Mouse (Mus musculus) ovary, postnatal 10 days (tissue): Measurements from ENCODE around the gene Rps19bp1.

ENCODE experiments used
- DNase-seq: peaks from one replicate; pipeline ENCODE4 v3.0.0; 2022; ENCODE audit warnings: low spot score

The Rps19bp1 gene

DNA sequence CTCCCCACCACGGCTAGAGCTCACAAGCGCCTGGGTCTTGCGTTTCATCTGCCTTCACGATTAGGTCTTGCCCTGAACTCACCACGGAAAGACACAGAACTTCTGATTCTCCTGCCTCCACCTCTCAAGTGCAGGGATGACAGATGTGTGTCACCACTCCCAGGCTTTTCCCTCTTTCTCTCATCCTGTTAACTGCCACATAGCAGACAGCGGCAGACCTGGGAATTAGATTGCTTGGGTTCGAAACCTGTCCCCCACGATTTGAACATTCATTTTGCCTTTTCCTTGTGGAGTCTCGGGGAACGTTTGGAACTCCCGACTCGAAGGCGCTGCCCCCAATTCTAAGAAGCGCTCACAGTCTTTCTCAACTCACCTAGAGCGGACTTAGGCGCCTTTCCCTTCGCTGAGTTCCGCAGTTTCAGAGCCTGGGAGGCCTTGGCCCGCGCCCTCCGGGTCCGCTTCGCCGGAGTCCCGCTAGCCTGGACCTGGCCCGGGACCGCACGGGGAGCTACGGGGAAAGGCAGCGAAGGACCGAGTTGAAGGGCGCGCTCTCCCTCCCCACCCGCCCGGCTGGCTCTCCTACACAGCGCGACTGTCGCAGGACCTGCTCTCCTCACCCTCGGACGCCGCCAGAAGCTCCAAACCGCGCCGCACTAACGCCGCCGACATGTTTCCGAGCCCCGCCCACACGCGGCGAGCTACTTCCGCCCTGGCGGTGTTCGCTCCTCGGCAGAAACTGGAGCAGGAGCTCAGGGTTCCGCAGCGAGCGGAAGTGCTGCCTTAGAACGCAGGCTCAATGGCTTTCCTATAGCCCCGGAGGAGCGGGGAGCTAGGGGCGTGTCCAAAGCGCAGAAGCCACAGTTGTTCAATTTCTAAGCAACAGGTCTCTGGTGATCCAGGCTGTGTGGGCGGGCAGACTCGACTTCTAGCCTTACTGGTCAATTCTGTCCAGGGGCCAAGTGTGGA, at the start of gene Rps19bp1:
Gene Rps19bp1, minus strand, starts transcription at position 706 of the 966 bp plus-strand sequence.
- DNase-seq, result peak; percentile 42

DNA sequence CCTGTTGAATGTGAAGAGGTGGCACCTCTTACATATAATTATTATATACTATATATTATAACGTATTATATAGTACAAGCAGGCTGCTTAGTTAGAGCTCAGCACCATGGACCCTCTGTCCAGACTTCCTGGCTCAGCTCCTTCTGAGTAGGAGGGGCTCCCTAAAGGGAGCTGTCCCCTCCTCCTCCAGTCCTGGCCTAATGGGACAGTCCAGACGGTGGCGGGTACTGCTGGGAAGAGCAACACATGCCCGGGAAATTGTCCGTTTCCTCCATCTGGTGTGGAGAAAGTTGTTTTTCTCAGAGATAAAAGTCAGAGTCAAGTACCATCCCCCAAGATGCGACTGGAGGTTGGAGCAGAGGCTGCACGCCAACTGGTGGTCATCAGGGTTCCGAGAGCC, 42.0 kb upstream of the Rps19bp1 start:
- no peak for DNase-seq

DNA sequence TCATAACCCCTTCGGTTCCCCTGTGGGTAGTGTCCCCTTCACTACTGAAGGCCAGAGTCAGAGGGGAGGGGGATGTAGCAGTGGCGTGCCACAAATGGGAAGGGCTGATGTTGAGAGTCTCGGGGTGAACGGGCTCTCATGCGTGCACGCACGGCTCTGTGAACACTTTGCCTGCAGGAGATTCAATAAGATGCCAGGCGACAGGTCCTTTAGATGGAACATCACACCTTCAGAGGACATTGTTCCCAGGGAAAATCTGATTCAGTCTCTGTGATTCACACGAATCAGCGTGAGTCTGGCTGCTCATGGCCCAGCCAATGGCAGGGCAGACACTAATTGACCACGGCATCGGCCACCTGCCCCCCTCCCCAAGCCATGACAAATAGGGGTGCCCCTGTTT, 40.1 kb upstream of the Rps19bp1 start:
- DNase-seq, result no peak

DNA sequence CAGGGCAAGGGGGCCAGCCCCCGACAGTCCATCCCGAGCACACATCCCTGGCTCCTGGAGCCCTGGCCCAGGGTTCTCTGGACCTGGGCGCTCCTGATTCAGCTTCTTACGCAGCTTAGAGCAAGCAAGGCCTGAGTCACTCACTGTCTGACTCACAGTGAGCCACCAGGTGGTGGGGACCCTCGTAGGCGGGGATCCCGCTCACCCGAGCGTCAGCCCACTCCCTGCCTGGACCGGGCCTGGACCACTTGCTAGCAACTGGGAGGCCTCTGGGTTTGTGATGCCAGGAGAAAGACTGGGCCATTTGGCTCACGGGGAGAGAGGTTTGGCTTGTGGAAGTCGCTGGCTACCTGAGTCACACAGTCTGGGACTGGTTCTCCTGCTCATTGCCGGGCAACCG, 39.7 kb upstream of the Rps19bp1 start:
- DNase-seq, result no peak

DNA sequence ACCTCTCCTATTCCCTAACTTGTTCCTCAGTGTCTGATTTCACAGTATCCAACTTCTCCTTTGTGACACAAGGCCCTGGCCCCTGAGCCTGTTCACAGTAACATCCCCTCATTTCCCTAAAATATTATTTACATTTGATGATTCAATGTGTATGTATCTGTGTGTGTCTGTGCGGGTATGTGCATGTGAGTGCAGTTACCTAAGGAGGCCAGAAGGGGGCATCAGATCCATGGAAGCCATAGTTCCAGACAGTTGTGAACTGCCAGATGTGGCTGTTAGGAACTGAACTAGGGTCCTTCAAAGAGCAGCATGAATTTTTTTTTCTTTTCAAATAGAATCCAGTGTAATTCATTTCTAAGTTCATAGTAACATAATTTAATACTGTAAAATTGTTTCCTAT, 33.0 kb upstream of the Rps19bp1 start:
- DNase-seq, result no peak

DNA sequence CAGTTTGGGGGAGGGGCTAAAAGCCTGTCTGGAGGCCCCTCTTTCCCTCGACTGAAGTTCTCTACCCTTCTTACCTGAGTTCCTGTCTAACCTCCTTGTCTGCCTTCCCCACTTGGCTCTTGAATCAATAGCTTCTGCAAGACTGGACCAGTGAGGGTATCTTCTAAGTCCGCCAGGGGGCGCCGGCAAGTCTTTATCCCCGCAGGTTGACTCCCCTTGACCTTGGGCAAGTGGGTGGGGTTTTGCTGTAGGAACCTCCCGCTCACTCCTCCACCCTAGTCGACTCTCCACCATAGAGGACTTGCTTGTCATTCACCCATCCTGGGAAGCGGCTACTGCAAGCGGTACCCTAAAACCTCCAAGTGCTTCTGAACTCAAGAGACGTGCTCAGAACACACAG, 25.3 kb upstream of the Rps19bp1 start:
- no peak for DNase-seq

DNA sequence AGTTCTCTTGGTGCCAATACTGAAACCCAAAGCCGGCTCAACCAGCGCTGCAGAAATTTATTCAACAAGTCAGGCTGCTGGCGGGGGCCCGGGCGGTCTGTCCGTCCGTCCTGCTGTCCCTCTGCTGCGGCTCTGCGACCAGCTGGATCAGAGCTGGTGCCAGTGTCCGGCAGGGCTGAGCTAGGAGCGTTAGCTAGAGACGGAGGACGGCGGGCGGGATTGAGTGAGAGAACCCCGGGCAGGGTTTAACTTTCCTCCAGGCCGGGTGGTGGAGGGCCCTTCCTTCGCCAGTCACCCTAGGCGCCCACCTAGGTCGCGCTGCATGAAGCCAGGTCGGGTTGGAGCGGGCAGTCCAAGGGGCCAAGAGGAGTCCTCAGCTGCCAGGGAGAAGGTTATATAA, 23.9 kb upstream of the Rps19bp1 start:
- no peak for DNase-seq

DNA sequence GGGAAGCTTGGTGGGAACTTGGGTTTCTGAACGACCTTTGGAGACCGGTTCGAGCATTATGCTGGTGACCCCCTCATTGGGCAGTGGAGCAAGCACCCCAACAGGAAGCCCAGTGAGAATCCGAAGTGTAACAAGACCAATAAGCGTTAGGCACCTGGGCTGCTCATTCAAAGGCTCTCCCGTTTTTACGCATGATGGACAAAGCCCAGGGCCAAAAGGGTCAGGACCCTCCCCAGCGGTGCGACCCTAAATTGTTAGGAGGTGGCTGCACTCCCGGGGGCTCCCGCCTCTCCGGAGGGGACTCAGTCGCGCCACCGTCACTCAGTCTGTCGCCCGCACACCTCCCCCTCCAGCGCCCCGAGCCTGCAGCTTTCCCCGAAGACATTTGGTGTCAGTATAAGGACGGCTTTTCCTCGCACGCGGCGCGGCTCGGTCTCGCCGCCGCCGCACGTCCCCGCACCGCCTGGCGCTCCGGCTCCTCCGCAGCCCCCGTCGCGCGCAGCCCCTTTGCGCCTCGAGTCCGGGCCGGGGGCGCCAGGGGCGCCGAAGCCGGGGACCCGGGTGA, 22.8 kb upstream of the Rps19bp1 start, which contains the start of gene Cacna1i:
Gene Cacna1i, plus strand, starts transcription at position 388 of the 565 bp plus-strand sequence.
- DNase-seq, result no peak

DNA sequence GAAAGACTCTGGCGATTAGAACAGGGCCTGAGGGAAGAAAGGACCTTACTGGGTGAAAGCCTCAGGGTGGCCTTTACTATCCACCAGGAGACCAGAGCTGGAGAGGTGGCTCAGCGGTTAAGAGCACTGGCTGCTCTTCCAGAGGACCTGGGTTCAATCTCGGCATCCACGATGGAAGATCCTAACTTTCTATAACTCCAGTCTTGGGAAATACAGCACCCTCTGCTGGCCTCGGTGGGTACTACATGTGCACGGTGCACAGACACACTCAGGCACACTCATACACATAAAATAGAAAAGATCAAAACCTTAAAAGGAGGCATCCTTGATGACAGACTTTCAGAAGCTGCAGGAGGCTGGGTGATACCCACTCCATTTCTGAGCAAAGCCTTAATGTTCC, 16.5 kb upstream of the Rps19bp1 start:
- no peak for DNase-seq

DNA sequence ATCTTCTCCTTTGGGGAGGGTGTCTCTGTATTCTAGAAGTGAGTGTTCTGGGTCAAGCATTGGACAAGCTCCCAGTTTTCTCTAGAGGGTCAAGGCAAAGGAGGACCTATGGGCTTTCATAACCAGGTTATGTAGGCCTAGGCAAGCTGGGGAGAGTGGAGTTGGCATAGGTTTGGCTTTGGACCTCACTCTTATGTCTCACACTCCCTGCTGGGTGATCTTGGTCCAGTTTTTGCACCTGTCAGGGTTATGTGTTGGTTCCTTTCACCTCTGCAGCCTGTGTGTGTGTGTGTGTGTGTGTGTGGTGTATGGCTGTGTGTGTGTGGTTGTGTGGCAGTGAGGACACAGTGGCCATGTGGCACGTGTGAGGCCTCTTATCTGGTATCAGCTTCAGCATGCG, 14.9 kb upstream of the Rps19bp1 start:
- no peak for DNase-seq

DNA sequence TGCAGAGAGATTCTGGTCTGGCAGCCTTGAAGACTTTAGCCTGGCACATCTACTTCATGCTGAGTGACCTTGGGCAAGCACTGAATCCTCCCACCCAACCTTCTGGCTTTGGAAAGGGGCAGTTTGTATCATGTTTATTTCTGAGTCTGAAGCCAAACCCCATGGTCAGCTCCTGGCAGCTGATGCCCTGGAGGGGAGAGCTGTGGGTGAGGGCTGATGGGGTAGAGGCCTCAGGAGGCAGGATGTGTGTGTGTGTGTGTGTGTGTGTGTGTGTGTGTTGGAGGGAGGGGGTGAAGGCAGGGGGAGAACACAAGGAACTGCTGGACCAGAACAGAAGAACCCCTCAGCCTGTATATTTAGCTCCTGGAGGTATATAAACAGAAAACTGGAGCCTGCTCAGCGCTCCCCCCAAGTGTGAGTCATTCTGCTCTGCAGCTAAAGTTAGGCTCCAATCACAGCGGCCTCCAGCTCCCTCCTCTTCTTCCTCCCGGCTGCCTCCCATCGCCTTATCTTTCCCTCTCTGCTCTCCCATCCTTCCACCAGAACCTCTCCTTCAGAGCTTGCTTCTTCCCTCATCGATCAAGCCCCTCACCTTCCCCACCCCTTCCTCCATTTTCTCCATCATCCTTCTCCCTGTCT, 14.1 kb upstream of the Rps19bp1 start:
- DNase-seq, result no peak

DNA sequence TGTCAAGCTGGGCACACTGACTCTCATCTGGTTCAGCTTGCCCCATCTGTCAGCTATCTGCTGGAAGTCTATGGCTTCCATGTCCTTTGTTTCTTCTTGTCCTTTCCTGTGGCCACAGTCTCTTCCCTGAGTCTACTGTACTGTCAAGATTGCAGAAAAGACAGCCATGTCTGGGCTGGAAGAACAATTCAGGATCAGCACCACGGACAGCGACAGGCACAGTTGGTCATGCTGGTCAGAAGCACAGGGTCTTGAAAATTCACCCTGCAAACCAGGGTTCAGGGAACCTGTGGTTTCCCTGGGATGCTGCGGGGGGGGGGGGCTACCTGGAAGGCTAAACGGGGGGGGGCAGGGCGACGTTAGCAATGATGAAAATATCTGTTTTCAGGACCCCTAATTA, 13.5 kb upstream of the Rps19bp1 start:
- peak; percentile 50 for DNase-seq

DNA sequence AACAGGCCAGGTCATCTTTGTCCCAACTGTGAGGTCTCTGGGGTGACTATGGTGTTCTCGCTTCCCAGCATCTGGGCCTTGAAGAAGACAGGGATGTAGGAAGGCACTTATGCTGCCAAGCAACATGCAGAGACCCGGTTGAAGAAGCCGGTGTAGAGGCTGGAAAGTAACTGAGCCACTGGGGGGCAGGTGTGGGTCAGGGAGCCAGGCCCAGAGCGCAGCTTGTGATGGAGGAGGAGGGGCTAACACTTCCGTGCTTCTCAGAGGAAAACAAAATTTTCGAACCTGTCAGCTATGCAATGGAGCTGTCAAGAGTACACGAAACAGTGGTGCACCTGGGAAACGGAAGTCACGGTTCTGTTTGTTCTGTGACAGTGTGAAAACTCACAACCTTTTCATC, 13.0 kb upstream of the Rps19bp1 start:
- no peak for DNase-seq

DNA sequence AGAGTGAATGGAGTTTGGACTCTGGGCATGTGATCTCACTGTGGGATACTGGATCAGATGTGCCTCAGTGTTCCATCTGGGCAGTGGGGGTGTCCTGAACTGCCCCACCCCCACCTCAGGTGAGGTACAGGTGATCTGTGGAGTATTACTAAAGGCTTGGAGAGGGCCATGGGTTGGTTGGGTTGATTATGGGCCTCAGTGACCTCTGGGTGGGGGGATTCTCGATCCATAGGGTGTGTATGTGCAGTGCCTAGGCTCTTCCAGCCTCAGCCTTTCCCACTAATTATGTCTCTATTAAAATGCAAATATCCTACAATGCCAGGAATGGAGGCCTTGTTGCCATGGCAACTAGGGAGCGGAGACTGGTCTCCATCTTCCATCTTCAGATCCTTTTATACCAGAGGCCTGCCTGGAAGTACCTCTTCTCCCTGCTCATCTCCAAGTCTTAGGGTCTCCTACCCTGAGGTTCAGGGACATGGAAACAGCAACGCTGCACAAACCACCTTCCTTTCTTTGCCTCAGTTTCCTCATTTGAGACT, 7.8 kb upstream of the Rps19bp1 start:
- DNase-seq, result no peak

DNA sequence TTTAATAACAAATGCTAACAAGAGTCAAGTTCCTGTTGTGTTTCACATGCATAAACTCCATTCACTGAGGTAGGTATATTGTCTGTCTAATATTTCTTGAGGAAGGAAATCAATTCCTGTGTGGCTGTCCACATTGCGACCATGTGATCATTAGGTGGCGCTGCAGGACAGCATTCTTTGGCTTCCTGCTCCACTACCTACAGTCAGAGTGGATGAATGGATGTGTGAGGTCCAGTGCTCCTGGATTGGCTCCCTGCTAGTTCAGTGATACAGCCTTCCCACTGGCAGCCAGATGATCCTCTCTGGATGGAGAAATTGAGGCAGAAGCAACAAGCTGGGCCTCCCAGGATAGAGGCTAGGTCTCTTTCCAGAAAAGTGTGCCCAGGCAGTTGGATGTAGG, 2.2 kb upstream of the Rps19bp1 start:
- DNase-seq, result no peak

DNA sequence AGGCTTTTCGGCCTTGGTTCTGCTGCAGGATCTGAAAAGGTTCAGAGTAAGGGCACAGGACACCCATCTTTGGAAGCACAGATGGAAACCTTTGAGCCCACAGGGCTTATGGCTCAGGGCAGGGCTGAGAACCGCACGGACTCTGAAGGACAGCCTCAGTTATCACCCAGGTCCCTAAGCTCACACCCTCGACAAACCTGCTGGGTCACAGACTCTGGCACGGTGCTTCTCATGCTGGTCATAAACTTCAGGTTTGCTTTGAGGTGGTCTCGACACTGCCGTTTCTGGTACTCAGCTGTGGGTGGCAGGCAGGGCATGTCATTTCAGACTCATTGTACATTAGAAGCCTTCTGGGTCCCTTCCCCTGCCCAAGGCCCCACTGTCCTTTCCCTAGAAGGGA, 3.0 kb downstream of the Rps19bp1 start:
- DNase-seq, result no peak

DNA sequence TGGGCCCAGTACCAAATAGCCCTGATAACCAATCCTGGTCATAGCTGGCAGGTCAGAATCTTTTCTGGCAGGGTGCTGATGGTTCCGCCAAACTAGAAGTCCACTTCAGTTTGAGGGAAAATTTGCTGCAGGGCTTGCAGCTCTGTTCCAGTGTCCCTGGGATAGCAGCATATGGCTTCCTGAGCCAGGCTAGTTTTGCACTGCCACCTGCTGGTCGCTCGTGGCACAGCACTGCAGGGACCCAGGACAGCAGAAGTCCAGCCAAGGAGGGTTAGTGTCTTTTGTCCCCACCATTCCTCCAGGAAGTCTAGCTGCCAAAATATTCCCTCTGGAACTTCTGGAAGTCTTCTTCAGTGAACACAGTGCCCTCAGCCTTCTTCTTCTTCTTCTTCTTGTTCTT, 3.4 kb downstream of the Rps19bp1 start:
- DNase-seq, result peak; percentile 75

DNA sequence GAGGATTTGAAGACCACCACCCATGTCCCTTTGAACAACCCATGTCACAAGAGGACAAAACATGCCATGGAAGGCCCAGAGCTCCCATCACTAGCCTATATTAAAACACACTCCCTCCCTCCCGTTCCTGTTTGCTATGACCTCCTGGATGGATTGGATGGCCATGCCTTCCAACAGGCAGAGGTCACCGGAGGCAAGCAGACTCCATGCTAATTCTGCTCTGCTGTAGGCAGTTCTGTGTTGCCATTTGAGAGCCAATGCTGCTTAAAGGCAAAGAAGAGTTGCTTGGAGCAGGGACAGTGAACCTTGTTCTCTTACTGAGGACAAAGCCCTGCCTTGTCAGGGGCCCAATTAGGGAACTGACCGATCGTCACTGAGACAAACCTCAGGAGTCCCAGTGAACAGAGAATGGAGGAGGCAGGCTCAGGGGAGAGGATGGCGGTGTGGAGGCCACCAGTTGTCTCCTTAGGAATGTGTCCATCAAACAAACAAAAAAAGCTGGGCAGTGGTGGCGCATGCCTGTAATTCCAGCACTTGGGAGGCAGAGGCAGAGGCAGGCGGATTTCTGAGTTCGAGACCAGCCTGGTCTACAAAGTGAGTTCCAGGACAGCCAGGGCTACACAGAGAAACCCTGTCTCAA, 4.6 kb downstream of the Rps19bp1 start:
- no peak for DNase-seq

DNA sequence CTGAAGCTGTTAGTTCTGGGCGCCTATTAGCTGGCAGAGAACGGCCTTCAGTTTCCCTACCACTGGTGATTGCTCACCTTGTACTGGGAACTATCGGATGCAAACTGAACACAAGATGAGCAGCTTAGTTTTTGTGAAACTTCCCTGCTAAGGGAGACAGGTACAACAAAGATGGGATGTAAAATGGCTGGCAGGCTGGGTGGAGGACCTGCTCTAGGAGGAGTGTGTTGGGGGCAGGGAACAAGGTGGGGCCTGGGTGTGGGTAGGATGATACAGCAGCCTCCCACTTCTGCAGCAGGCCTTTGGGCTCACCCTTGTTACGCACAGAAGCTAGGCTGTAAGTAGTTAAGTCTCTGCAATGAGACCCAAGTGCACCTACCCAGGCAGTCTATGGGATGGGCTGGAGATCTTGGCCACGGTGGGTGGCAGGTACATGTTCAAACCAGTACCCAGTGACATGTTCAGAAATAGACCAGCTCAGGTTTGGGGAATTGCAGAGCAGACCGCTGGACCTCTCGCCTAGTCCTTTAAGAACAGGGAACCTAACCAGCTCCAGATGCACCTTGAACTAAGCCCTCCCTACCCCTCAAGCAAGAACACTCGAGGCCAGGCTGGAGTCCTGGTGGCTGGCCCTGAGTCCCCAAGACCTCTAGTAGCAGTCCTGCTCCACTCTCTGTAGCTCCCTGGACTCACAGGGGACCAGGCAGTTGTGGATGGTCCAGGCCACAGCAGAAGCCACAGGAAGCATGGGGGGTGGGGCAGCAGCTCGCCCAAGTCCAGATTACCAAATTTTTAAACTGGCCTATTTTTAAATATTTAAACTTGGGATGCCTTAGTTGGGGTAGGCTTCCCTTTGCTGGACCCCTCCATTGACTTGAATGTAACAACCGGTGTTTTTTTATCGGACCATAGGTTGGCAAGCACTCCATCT, 5.6 kb downstream of the Rps19bp1 start:
- no peak for DNase-seq

DNA sequence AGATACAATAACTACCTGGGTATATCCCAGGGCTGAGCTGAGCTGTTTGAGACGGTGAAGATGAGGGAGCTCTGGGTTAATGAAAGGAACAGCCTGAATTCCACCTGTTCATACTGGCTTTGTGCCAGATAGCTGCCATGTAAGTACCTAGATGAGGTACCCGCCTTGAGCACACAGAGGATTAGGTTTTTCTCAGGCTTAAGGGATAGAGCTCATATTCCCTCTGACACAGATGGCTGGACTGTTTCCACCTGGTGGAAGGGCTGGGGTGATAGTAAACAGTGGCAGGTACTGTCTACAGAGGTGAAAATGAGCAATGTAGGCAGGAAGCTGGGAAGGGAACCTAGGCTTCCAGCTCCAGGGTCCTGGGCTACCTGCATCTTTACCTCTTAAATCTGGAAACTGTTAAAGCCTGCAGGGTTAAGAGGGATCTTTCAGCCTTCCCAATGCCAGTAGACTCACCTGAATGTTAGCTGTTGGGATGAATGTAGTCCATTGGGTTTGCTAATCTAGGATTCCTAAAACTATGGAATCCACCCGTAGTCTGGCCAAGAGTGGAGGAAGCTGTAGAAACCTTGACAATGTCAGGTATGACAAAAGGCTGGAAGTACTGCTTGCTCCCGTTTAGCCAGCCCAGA, 6.4 kb downstream of the Rps19bp1 start:
- no peak for DNase-seq
